Mouse (Mus musculus): Measurements from ENCODE around the gene Gm20388. TPM values are rescaled to one million over a fixed set of nuclear protein-coding genes. Genes with fewer than 3 reads are reported as not detected.

Gm20388 gene
- polyA plus RNA-seq, 1 experiment, result 59.3 TPM

DNA sequence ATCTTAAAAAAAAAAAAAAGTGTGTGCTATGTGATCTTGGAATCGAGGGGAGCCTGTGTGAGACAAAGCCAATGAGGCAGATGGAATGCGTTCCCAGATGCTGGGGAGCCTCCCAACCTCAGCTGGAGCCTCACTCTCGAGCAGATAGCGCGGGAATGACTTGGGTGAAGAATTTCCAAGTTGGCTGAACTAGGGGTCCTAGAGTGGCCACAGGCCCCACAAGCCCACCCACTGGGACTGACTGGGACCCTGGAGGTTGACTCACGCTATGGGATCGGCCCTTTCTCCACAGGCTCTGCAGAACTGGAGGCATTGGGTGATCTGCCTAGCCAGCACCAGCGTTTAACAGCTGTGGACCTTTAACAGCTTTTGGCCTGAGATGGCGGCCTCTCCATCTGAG lies 3225.6 kb downstream of the Gm20388 start:
- no peak for DNase-seq (ENCODE audit: low read depth)
- TF ChIP-seq CTCF (IDR thresholded peaks at IDR 0.05; ENCODE audit: borderline replicate concordance, extremely low read depth, insufficient read depth, insufficient read length) (no peak), POLR2A (IDR thresholded peaks at IDR 0.05; ENCODE audit: borderline replicate concordance, extremely low read depth, insufficient read depth, insufficient read length, poor library complexity, severe bottlenecking) (no peak)

DNA sequence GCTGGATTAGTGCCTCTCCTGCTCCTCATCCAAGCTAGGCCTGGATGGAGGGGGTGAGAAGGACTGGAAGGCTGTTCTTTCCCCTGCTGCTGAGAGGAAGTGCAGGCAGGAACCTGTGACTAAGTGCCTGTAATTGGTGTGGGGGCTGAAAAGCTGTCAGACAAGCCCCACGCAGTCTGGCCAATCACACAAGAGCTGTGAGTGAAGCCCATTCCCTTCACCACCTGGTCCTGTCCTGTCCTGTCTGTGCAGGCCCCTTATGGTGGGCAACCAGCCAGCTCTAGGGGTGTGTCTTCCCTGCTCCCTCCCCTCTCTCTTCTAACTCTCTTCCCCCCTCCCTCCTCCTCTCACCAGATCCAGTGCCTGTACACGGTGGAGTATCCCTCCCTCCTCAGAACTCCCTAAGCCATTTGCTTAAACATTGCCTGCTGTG lies 3227.0 kb downstream of the Gm20388 start:
- TF ChIP-seq CTCF (IDR thresholded peaks at IDR 0.05; ENCODE audit: borderline replicate concordance, extremely low read depth, insufficient read depth, insufficient read length) (no peak), POLR2A (IDR thresholded peaks at IDR 0.05; ENCODE audit: borderline replicate concordance, extremely low read depth, insufficient read depth, insufficient read length, poor library complexity, severe bottlenecking) (no peak)
- DNase-seq (ENCODE audit: low read depth), result peak; percentile 94

DNA sequence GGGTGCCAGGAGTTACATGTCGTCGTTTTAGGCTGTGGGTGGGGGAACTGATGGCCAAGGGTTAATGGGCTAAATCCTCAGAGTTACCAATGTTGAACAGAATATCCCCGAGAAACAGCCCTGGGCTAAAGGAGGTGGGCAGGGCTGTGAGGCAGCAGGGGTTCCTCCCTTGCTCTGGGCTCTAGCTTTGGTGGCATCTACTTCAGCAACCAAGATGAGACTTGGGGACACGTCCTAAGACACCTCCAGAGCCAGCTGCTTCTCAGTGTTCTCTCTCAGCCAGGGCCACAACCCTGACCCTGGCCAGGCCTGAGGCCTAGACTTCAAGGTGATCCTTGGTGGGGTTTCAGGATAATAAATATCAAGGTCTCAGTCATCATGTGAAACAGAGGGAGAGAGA lies 3228.1 kb downstream of the Gm20388 start:
- no peak for DNase-seq (ENCODE audit: low read depth)
- no peak for TF ChIP-seq POLR2A (IDR thresholded peaks at IDR 0.05; ENCODE audit: borderline replicate concordance, extremely low read depth, insufficient read depth, insufficient read length, poor library complexity, severe bottlenecking)
- TF ChIP-seq CTCF (IDR thresholded peaks at IDR 0.05; ENCODE audit: borderline replicate concordance, extremely low read depth, insufficient read depth, insufficient read length), result no peak

DNA sequence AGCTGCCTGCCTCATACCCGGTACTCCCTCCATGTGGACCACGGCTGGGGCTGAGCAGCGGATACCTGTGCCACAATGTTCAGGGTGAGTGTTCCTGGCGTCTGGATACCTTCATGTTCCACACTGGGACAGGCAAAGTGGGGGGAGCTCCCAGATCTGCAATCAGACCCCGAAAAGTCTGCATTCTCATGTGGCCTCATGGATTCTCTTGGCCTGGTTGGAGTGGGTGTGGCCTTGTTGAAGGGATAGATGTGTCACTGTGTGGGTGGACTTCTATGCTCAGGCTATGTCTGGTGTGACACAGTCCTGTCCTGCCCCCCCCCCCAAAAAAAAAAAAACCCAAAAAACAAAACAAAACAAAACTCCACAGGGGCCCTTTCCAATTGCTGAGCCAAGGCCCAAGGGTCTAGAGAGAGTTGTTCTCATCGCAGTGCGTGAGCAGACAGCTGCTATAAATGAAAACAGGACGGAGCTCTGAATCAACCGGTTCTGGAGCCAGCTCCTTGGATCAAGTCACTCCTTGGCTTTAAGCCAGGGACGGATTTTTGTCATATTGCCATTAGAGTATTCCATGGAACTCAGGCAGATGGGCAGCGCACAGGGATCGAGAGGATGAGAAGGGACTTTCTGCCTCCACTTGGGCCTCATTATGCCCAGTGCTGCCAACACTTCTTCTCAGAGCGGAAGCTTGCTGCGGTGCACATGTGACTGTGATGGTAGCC lies 3231.3 kb downstream of the Gm20388 start:
- TF ChIP-seq CTCF (IDR thresholded peaks at IDR 0.05; ENCODE audit: borderline replicate concordance, extremely low read depth, insufficient read depth, insufficient read length), result no peak
- TF ChIP-seq POLR2A (IDR thresholded peaks at IDR 0.05; ENCODE audit: borderline replicate concordance, extremely low read depth, insufficient read depth, insufficient read length, poor library complexity, severe bottlenecking), result no peak
- DNase-seq (ENCODE audit: low read depth), result peak; percentile 84

DNA sequence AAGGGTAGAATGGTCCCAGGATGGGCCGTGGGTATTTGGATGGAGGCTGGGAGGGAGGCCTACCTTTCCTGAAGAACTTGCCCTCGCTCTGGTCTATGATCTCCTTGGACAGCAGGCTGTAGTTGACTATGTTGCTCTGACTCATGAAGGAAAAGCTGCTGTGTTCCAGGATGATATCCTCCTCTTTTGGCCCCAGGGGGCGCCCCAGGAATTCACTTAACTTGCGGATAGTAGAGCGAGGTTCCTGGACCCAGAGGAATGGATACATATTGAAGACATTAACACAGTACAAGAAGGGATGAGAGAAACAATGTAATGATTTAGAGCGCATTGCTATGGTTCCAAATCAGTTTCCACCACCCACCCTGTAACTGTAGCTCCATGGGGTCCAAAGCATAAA lies 3234.6 kb downstream of the Gm20388 start:
- no peak for DNase-seq (ENCODE audit: low read depth)
- TF ChIP-seq CTCF (IDR thresholded peaks at IDR 0.05; ENCODE audit: borderline replicate concordance, extremely low read depth, insufficient read depth, insufficient read length), result peak; percentile 25; the same call in 1 of the 2 replicates
- no peak for TF ChIP-seq POLR2A (IDR thresholded peaks at IDR 0.05; ENCODE audit: borderline replicate concordance, extremely low read depth, insufficient read depth, insufficient read length, poor library complexity, severe bottlenecking)

DNA sequence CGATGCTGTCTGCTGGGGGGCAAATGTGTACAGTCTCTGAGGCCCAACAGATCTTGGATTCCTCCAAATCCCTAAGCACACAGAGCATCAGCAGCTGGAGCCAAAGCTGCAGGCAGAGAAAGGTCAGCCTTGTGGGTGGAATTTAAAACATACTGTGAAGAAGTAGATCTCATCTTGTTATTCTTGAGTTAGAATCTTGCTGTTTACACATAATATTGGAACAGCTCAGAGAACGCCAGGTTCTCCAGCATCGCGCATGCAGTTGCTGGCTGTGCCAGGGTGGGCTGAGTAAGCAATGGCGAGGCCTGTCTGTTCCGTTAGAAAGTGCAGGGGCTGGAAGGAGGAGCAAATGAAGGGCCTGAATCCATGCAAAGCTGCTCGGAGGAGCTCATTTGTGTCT lies 3235.7 kb downstream of the Gm20388 start:
- peak; percentile 26 for DNase-seq (ENCODE audit: low read depth)
- no peak for TF ChIP-seq CTCF (IDR thresholded peaks at IDR 0.05; ENCODE audit: borderline replicate concordance, extremely low read depth, insufficient read depth, insufficient read length)
- TF ChIP-seq POLR2A (IDR thresholded peaks at IDR 0.05; ENCODE audit: borderline replicate concordance, extremely low read depth, insufficient read depth, insufficient read length, poor library complexity, severe bottlenecking), result no peak

DNA sequence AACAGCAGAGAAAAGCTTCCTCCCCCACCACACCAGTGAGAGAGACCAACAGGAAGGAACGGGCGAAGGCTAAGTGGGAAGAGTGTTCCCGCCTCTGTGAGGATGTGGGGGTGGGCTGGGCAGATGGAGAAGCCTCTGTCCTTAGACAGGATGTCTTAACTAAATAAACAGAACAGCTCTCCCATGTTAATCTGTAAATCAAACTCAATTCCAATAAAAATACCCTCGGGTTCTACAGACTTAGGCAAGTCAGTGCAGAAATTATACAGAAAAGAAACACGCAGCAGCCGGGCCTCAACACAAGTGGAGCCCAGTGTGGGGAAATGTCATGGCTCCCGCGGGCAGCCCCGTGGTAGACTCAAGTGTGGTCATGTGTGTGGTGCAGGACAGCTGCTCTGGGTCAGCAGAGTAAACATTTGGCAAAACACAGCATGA lies 3240.1 kb downstream of the Gm20388 start:
- DNase-seq (ENCODE audit: low read depth), result no peak
- TF ChIP-seq CTCF (IDR thresholded peaks at IDR 0.05; ENCODE audit: borderline replicate concordance, extremely low read depth, insufficient read depth, insufficient read length) (no peak), POLR2A (IDR thresholded peaks at IDR 0.05; ENCODE audit: borderline replicate concordance, extremely low read depth, insufficient read depth, insufficient read length, poor library complexity, severe bottlenecking) (no peak)

DNA sequence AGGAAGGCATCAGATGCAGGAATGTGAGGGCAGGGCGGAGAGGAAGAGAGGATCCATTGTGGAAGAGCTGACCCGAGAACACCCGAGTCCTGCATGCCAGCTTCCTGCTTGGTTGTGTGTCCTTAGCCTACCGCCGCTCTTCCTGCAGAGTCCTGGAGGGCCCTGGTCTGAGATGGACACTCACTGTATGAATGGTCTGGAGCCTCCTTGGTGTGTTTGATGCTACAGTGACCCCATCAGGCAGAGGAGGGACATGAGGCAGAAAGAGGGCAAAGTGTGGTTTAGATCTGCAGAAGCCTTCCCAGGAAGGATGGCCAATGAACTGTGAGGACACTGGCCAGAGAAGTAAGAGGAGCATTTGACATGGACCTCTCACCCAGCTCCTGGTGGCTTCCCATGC lies 3244.5 kb downstream of the Gm20388 start:
- no peak for DNase-seq (ENCODE audit: low read depth)
- TF ChIP-seq POLR2A (IDR thresholded peaks at IDR 0.05; ENCODE audit: borderline replicate concordance, extremely low read depth, insufficient read depth, insufficient read length, poor library complexity, severe bottlenecking) (no peak), CTCF (IDR thresholded peaks at IDR 0.05; ENCODE audit: borderline replicate concordance, extremely low read depth, insufficient read depth, insufficient read length) (peak; percentile 30; the same call in 1 of the 2 replicates)

DNA sequence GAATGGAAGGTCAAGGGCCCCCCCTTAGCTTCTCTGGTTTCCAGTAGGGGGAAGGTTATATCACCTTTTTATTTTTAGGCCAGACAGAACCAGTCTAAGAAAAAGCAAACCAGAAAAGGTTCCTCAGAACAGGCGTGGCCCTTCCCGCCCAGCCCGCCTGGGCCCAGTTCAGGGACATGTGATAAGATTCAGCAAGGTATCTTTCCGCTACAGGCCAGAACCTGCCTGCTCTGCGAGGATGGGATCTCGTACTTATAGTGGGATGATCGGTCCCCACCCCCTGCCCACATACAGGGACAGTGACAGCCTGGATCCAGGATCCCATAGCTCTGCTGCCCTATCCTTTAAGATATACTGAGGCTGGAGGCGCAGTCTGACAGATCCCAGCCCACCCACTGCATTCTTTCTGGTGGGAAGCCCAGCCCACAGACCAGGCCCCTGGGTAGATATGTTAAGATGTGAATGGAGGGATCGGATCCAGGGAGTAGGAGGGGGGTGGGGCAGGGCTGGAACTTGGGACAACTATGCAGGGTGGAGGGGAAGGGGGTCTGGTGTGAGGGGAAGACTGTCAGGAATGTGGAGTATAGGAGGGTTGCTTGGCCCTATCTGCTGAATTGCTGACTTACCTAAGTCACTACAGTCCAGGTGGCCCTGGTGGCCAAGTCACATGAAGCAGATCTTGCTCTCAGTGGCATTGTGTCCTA lies 3245.6 kb downstream of the Gm20388 start:
- TF ChIP-seq CTCF (IDR thresholded peaks at IDR 0.05; ENCODE audit: borderline replicate concordance, extremely low read depth, insufficient read depth, insufficient read length) (no peak), POLR2A (IDR thresholded peaks at IDR 0.05; ENCODE audit: borderline replicate concordance, extremely low read depth, insufficient read depth, insufficient read length, poor library complexity, severe bottlenecking) (no peak)
- no peak for DNase-seq (ENCODE audit: low read depth)

DNA sequence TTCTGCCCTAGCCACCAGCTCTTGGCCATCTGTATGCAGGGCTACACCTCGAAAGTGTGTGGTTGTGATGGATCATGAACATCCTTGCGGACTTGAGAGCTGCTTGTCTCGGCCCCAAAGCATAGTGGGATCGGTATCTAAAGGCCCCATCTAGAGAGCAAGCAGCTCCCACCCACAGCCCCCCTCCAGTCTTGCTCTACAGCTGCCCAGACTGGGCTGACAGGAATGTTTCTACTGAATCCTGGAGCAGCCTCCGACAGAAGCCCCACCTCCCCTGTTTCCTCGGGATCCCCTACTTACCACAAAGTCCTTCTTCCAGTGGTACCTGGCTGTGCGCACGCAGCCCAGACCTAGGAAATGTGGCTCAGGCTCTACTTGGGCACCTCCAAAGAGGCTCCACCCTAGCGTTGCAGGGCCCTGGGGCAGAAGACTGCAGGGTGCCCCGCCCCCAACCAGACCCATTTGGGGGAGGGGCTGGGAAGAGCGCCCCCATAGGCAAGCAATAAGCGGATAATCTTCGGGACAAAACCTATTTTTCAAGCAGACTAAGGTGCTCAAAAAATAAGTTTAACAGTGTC lies 3247.3 kb downstream of the Gm20388 start, which contains the start of gene Sult5a1:
Gene Sult5a1, minus strand, starts transcription at position 428 of the 578 bp plus-strand sequence.
- no peak for TF ChIP-seq CTCF (IDR thresholded peaks at IDR 0.05; ENCODE audit: borderline replicate concordance, extremely low read depth, insufficient read depth, insufficient read length)
- no peak for TF ChIP-seq POLR2A (IDR thresholded peaks at IDR 0.05; ENCODE audit: borderline replicate concordance, extremely low read depth, insufficient read depth, insufficient read length, poor library complexity, severe bottlenecking)
- no peak for DNase-seq (ENCODE audit: low read depth)

DNA sequence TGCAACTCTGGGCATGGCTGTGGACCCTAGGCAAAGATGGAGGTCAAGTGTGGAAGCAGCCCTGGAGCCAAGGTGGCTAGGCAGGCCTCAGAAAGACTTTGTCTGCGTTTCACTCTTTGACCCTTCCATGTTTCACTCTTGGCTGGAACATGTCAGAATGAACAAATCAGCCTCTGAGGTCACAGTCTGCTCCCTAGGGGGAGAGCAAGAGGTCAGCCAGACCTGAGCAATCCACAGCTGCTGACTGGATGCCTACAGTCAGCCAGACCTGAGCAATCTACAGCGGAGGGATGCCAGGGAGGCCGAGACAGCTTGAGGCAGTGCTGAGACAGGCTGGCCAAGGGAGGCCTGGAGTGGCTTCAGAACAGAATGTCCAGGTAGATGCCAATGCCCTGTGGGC lies 3270.8 kb downstream of the Gm20388 start:
- TF ChIP-seq CTCF (IDR thresholded peaks at IDR 0.05; ENCODE audit: borderline replicate concordance, extremely low read depth, insufficient read depth, insufficient read length) (no peak), POLR2A (IDR thresholded peaks at IDR 0.05; ENCODE audit: borderline replicate concordance, extremely low read depth, insufficient read depth, insufficient read length, poor library complexity, severe bottlenecking) (no peak)
- DNase-seq (ENCODE audit: low read depth), result no peak

Measured in brain, embryonic 14.5 days (tissue).